Mouse (Mus musculus) small intestine, adult 10 weeks (tissue): ENCODE measurements around the gene Rhoj. TPM values are rescaled to one million over a fixed set of nuclear protein-coding genes. Genes with fewer than 3 reads are reported as not detected.

ENCODE experiments used
- polyA plus RNA-seq: library from polyadenylated mRNA; stranded (reverse); fragments of 350-450 nt; fragmentation: Illumina TruSeq; extraction: RNeasy Lipid Tissue Mini Kit (QIAGEN cat#74804); gene quantifications from one replicate; pipeline ENCODE4 v1.2.3, GENCODE M21; 2014; ENCODE audit warnings: low replicate concordance

Rhoj gene
- polyA plus RNA-seq: 17.3 TPM

GRCm38 (mm10) chr12:75307961-75308951 lies at the start of gene Rhoj:
Rhoj (plus strand) TSS chr12:75308322.

GRCm38 (mm10) chr12:75416681-75417080 lies 108.6 kb downstream of the Rhoj start, which contains the start of gene Gphb5:
Gphb5 (minus strand) TSS chr12:75416781.

Other genes starting within 250 kb of the Rhoj start
- gene Kcnh5, start 131.0 kb upstream of the Rhoj start, polyA plus RNA-seq: not detected
- not detected for gene Gphb5, start 108.5 kb downstream of the Rhoj start, polyA plus RNA-seq